Mouse (Mus musculus): ENCODE results near the gene Dmrt3.

Dmrt3 gene

DNA sequence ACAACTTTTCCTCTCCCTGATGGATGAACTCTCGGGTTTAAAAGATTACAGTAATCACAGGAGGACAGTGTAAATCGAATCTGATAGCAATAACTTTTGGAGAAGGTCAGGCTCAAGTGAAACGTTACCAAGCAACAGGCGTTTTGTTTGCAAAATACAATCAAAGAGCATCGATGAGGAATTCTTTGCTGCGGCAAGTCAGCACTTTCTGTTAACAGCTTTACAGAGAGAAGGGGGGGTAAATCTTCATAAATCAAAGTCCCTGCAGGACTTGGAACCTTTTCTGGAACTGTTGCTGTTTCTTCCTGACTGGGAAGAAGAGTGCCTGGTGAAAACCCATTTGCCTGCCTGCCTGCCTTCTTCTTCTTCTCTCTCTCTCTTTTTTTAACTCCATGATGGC lies 5.8 kb downstream of the Dmrt3 start:
- ATAC-seq (ENCODE audit: insufficient number of reproducible peaks, low FRiP score, low TSS enrichment): no peak

DNA sequence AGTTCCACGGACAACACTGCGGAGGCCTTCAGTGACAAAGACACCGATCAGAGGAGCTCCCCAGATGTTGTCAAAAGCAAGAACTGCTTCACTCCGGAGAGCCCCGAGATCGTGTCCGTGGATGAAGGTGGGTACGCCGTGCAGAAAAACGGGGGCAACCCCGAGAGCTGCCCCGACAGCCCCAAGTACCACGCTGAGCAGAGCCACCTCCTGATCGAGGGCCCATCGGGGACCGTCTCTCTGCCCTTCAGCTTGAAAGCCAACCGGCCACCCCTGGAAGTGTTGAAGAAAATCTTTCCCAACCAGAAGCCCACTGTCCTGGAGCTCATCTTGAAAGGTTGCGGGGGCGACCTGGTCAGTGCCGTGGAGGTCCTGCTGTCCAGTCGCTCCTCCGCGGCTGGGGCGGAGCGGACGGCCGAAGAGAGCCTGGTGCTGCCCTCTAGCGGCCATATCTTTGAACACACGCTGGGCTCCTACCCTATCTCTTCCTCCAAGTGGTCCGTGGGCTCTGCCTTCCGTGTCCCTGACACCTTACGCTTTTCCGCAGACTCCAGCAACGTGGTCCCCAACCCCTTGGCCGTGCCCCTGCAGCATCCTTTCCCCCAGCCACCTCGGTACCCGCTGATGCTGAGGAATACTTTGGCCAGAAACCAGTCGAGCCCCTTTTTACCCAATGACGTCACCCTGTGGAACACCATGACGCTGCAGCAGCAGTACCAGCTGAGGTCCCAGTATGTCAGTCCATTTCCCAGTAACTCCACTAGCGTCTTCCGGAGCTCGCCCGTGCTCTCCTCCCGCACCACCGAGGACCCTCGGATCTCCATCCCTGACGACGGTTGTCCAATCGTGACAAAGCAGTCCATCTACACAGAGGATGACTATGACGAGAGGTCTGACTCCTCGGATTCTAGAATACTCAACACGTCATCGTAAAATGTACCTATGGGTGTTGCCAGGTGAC lies 12.5 kb downstream of the Dmrt3 start:
- peak; percentile 56; the same call in 1 of the 2 replicates for ATAC-seq (ENCODE audit: insufficient number of reproducible peaks, low FRiP score, low TSS enrichment)

DNA sequence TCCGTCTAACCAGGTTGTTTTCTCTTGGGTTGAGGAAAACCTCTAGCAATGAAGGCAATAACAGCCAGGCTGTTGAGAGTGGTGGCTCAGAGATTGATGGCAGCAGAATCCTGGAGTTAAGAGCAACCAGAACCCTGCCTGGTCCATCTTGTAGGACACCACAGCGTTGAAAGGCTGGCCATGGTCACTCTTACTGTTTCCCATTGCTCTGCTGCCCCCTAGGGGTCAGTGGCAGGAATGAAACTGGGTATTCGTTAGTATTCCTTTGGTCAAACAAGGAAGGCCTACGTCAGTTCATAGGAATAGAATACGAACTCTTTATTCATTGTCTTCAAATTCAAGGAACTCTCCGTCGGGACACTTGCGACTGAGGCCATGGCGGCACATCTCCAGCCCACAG lies 18.4 kb downstream of the Dmrt3 start:
- ATAC-seq (ENCODE audit: insufficient number of reproducible peaks, low FRiP score, low TSS enrichment): peak; percentile 71

DNA sequence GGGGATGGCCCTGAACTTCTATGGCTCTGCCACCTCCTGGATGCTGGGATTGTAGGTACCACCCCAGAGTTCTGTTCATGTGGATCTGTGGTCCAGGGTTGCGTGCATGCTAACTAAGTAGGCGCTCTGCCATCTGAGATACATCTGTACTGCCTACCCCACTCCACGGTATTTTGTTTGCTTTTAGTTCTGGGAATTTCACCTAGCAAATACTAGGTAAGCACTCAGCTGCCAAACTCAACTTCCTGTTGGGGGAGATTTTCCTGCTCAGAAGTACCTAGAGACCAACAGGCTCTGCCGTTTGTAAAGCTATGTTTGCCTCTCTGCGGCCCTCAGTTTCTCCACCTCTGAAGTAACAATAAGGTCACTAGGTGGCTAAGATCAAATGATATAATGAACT lies 25.0 kb downstream of the Dmrt3 start:
- ATAC-seq (ENCODE audit: insufficient number of reproducible peaks, low FRiP score, low TSS enrichment): no peak

- peak; percentile 40; the same call in 1 of the 2 replicates for ATAC-seq (ENCODE audit: insufficient number of reproducible peaks, low FRiP score, low TSS enrichment)
These were observed 25.6 kb downstream of the Dmrt3 start for GRCm38 (mm10) chr19:25635622-25636244.

- ATAC-seq (ENCODE audit: insufficient number of reproducible peaks, low FRiP score, low TSS enrichment): no peak
These were observed 28.8 kb downstream of the Dmrt3 start for GRCm38 (mm10) chr19:25638766-25639361.

DNA sequence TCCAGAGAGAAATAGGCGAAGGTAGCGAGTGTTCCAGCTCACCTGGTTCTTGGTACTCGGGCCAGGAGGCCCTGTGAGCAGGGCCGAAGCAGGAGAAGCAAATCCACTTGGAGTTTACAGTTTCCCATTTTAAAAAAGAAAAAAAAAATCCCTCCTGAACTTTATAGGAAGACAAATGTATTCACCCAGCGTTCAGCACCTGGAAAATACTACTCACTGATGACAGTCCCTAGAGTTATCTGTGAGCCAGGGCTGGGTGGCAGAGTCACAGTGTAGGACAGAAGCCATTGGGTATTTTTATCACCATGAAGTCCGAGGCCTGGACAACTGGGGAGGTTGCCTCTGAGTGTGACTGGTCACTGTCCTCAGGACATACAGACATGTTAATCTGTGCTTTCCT lies 31.7 kb downstream of the Dmrt3 start:
- ATAC-seq (ENCODE audit: insufficient number of reproducible peaks, low FRiP score, low TSS enrichment): no peak

DNA sequence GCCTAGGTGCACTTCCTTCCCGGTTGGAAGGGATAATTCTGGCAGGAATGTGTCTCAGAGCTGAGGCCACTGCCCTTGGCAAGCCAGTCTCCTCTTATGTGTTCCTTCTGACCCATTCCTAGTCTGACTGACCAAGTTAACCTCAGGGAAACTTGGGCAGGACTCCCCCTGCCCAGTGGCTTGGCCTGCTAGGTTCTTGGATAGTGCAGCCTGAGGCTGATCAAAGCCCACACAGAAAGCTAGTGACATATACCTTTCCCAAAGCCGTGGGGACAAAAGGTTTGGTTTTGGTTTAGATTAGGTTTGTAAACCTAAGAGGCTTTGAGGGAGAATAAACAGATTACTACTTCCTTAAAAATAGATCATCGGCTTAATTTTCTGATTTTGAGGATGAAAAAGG lies 37.0 kb downstream of the Dmrt3 start:
- no peak for ATAC-seq (ENCODE audit: insufficient number of reproducible peaks, low FRiP score, low TSS enrichment)

DNA sequence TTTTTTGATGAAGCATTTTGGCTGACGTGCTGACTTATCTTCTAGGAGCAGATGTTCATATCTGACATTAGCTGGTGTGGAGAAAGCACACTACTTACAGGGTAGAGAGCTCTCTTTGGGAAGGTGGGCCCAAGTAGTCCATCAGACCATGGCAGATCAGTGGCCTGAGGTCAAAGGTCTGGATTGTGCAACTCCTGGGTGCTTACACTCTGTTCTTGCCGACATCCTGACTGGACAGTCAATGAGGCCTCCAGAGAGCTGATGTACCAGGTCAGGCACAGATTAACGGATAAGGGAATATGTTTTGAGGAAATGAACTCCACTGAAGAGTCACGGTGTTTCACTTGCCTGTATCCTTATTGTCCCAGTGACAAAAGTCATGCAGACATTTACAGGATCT lies 38.6 kb downstream of the Dmrt3 start:
- no peak for ATAC-seq (ENCODE audit: insufficient number of reproducible peaks, low FRiP score, low TSS enrichment)

GRCm38 (mm10) chr19:25650474-25650873 lies 40.4 kb downstream of the Dmrt3 start:
- ATAC-seq (ENCODE audit: insufficient number of reproducible peaks, low FRiP score, low TSS enrichment): no peak

DNA sequence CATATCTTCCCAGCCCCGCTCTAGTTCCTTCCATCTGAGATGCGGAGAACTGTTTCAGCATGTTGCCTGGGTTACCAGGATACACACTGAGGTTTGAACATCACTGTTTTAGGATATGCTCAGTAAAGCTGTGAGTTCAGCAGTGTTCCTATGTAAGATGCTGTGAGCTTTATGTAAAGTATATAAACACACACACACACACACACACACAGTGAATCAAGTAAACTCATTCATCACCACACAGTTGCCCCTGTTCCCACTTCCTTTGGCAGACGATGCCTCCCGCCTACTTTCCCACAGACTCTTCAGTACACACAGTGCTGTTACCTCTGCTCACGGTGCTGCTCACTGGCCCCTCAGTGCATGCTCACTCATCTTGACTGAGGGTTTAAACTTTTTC lies 42.5 kb downstream of the Dmrt3 start:
- no peak for ATAC-seq (ENCODE audit: insufficient number of reproducible peaks, low FRiP score, low TSS enrichment)

GRCm38 (mm10) chr19:25654034-25654749 lies 44.1 kb downstream of the Dmrt3 start:
- no peak for ATAC-seq (ENCODE audit: insufficient number of reproducible peaks, low FRiP score, low TSS enrichment)

GRCm38 (mm10) chr19:25665486-25666339 lies 55.6 kb downstream of the Dmrt3 start:
- no peak for ATAC-seq (ENCODE audit: insufficient number of reproducible peaks, low FRiP score, low TSS enrichment)

- no peak for ATAC-seq (ENCODE audit: insufficient number of reproducible peaks, low FRiP score, low TSS enrichment)
These were observed 57.7 kb downstream of the Dmrt3 start for GRCm38 (mm10) chr19:25667836-25668235.

DNA sequence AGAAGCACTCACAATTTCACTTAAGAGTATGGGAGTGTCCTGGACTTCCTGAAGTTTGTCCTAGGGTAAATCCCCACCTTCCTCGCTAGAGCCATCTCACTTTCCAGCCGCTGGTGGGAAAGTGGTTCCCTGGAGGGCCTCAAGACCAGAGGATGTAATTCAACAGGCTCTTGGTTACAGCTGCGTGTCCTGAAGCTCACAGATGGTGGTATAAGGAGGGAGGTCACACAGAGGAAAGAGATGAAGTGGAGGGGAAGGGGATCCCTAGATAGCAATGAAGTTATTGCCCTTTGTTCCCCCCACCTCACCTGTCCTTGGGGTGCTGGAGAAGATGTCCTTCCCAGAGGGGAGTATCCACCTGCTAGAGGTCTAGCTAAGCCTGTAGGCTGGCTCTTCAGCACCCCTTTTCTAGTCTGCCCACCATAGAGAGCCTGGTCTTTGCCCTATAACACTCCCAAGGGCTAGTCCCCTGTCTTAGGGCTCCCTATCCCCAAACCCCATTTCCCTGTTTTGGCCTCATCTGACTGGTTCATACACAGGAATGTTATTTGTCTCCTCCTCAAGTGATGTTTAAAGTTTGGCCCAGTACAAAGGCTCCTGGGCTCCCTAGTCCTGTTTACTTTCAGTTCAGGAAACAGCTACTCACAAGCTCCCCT lies 59.6 kb downstream of the Dmrt3 start:
- no peak for ATAC-seq (ENCODE audit: insufficient number of reproducible peaks, low FRiP score, low TSS enrichment)

- no peak for ATAC-seq (ENCODE audit: insufficient number of reproducible peaks, low FRiP score, low TSS enrichment)
These were observed 60.6 kb downstream of the Dmrt3 start for GRCm38 (mm10) chr19:25670571-25671285.

- no peak for ATAC-seq (ENCODE audit: insufficient number of reproducible peaks, low FRiP score, low TSS enrichment)
These were observed 61.6 kb downstream of the Dmrt3 start for GRCm38 (mm10) chr19:25671681-25672080.

DNA sequence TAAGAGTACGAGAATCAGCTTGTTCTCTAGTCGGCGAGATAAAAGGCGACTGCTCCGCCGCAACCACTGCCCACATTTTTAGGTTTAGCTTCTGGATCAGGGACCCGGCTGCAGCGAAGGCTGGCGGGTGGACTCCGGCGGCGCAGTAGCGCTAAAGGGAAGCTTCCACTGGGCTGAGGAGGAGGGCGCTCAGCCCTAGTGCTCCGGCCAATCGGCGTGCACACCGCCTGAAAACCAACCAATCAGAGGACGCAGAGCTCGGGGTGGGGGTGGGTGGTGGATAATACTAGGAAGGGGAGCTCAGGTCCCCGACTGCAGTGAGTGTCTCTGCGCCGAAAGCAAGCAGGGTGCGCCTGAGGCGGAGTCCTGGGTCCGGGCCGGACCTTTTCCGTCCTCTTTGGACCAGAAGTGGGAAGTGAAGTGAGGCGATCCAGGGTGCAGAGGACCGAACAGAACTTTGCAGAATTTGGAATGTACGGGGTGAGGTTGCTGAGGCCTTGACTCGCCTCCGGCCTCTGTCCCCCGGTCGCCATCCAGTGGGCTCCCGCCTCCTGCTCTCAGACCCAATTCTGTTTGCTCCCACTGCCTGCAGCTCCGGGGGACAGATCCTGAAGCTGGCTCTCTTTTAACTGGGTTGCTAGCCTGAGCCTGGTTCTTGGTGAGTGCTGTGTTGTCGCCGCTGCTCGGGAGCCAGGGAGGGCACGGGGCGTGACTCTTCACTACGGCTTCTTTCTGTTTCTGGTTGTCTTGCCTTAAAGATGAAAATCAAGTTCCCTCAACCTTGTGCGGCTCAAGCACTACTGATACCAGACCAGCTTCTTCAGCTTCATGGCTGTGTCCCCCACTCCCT lies 62.2 kb downstream of the Dmrt3 start, which contains the start of gene Dmrt2:
Dmrt2 (plus strand) TSS at position 311 of the 850 bp plus-strand sequence.
- 0 out of 2 replicates have a peak, but pooled peaks have one; percentile 23 for ATAC-seq (ENCODE audit: insufficient number of reproducible peaks, low FRiP score, low TSS enrichment)
